Mouse (Mus musculus): Measurements from ENCODE around the gene Sypl. TPM values are rescaled to one million over a fixed set of nuclear protein-coding genes. Genes with fewer than 3 reads are reported as not detected.

Gene Sypl
- polyA plus RNA-seq (2014; fragmentation: Nextera tagmentation; extraction: Ambion mirVana): 66.7 and 79.3 TPM in 2 replicates

GRCm38 (mm10) chr12:32953596-32954215 is at the start of gene Sypl:
Gene Sypl (plus strand): TSS chr12:32953891.
- DNase-seq (ENCODE audit: low spot score) (peak; percentile 99), ATAC-seq (replicated peaks; ENCODE audit: insufficient number of reproducible peaks, low FRiP score, low TSS enrichment, low read depth) (peak; percentile 99)
- under 1% methylated on average over 49 of the region's 52 CpGs for WGBS
- H3K9ac ChIP-seq (replicated peaks; ENCODE audit: low read length): peak within 1 kb of the TSS; percentile 86
- peak within 1 kb of the TSS; percentile 78 for H3K4me3 ChIP-seq (ENCODE audit: low read depth, low read length)
- no peaks in the 10 kb centered on the region for H3K4me1 ChIP-seq (ENCODE audit: control insufficient read depth, insufficient read depth, low read length)
- H3K36me3 ChIP-seq (replicated peaks; ENCODE audit: control insufficient read depth, insufficient read depth, low read depth, low read length): no peaks in the 10 kb centered on the region
- no peaks in the 10 kb centered on the region for H3K9me3 ChIP-seq (replicated peaks; ENCODE audit: control insufficient read depth, low read length)
- no peaks in the 10 kb centered on the region for H3K27me3 ChIP-seq (ENCODE audit: control insufficient read depth, insufficient read depth, low read length)
- peak within 1 kb of the TSS; percentile 71 for H3K4me2 ChIP-seq (ENCODE audit: low read depth, low read length)
- peak within 1 kb of the TSS; percentile 92 for H3K27ac ChIP-seq (replicated peaks; ENCODE audit: low read depth, low read length)

GRCm38 (mm10) chr12:32909686-32910085 is 44.0 kb upstream of the Sypl start:
- H3K9me3 ChIP-seq (replicated peaks; ENCODE audit: control insufficient read depth, low read length): no peaks in the 10 kb centered on the region
- WGBS: 62% methylated on average over 10 of the region's 10 CpGs
- no peak overlapping the region for H3K4me2 ChIP-seq (ENCODE audit: low read depth, low read length)
- H3K9ac ChIP-seq (replicated peaks; ENCODE audit: low read length): no peak overlapping the region
- DNase-seq (ENCODE audit: low spot score): no peak
- ATAC-seq (replicated peaks; ENCODE audit: insufficient number of reproducible peaks, low FRiP score, low TSS enrichment, low read depth): no peak
- H3K4me3 ChIP-seq (ENCODE audit: low read depth, low read length): no peak overlapping the region
- H3K27ac ChIP-seq (replicated peaks; ENCODE audit: low read depth, low read length): no peak overlapping the region
- no peaks in the 10 kb centered on the region for H3K36me3 ChIP-seq (replicated peaks; ENCODE audit: control insufficient read depth, insufficient read depth, low read depth, low read length)
- H3K4me1 ChIP-seq (ENCODE audit: control insufficient read depth, insufficient read depth, low read length): no peaks in the 10 kb centered on the region
- no peaks in the 10 kb centered on the region for H3K27me3 ChIP-seq (ENCODE audit: control insufficient read depth, insufficient read depth, low read length)

GRCm38 (mm10) chr12:32910092-32910491 is 43.6 kb upstream of the Sypl start:
- Histone ChIP-seq H3K9ac (replicated peaks; ENCODE audit: low read length) (no peak overlapping the region), H3K36me3 (replicated peaks; ENCODE audit: control insufficient read depth, insufficient read depth, low read depth, low read length) (no peaks in the 10 kb centered on the region), H3K4me1 (ENCODE audit: control insufficient read depth, insufficient read depth, low read length) (no peaks in the 10 kb centered on the region), H3K4me2 (ENCODE audit: low read depth, low read length) (peak overlapping the region; percentile 10; the same call in 1 of the 2 replicates), H3K27ac (replicated peaks; ENCODE audit: low read depth, low read length) (no peak overlapping the region), H3K27me3 (ENCODE audit: control insufficient read depth, insufficient read depth, low read length) (no peaks in the 10 kb centered on the region), H3K4me3 (ENCODE audit: low read depth, low read length) (no peak overlapping the region), H3K9me3 (replicated peaks; ENCODE audit: control insufficient read depth, low read length) (no peaks in the 10 kb centered on the region)
- 16% methylated on average over 11 of the region's 11 CpGs for WGBS
- peak; percentile 95 for DNase-seq (ENCODE audit: low spot score)
- no peak for ATAC-seq (replicated peaks; ENCODE audit: insufficient number of reproducible peaks, low FRiP score, low TSS enrichment, low read depth)

- H3K9ac ChIP-seq (replicated peaks; ENCODE audit: low read length): no peak overlapping the region
- no peaks in the 10 kb centered on the region for H3K4me1 ChIP-seq (ENCODE audit: control insufficient read depth, insufficient read depth, low read length)
- H3K27ac ChIP-seq (replicated peaks; ENCODE audit: low read depth, low read length): no peak overlapping the region
- ATAC-seq (replicated peaks; ENCODE audit: insufficient number of reproducible peaks, low FRiP score, low TSS enrichment, low read depth): 0 out of 2 replicates have a peak, but pooled peaks have one; percentile 66
- no peaks in the 10 kb centered on the region for H3K9me3 ChIP-seq (replicated peaks; ENCODE audit: control insufficient read depth, low read length)
- H3K36me3 ChIP-seq (replicated peaks; ENCODE audit: control insufficient read depth, insufficient read depth, low read depth, low read length): no peaks in the 10 kb centered on the region
- H3K27me3 ChIP-seq (ENCODE audit: control insufficient read depth, insufficient read depth, low read length): no peaks in the 10 kb centered on the region
- peak overlapping the region; percentile 10; the same call in 1 of the 2 replicates for H3K4me2 ChIP-seq (ENCODE audit: low read depth, low read length)
- H3K4me3 ChIP-seq (ENCODE audit: low read depth, low read length): no peak overlapping the region
- DNase-seq (ENCODE audit: low spot score): peak; percentile 85
- 36% methylated on average over 15 of the region's 15 CpGs for WGBS
These were observed 43.0 kb upstream of the Sypl start for GRCm38 (mm10) chr12:32910560-32911194.

- Histone ChIP-seq H3K36me3 (replicated peaks; ENCODE audit: control insufficient read depth, insufficient read depth, low read depth, low read length) (no peaks in the 10 kb centered on the region), H3K4me3 (ENCODE audit: low read depth, low read length) (no peak overlapping the region), H3K9ac (replicated peaks; ENCODE audit: low read length) (no peak overlapping the region), H3K27ac (replicated peaks; ENCODE audit: low read depth, low read length) (no peak overlapping the region), H3K4me1 (ENCODE audit: control insufficient read depth, insufficient read depth, low read length) (no peaks in the 10 kb centered on the region), H3K9me3 (replicated peaks; ENCODE audit: control insufficient read depth, low read length) (no peaks in the 10 kb centered on the region), H3K4me2 (ENCODE audit: low read depth, low read length) (no peak overlapping the region), H3K27me3 (ENCODE audit: control insufficient read depth, insufficient read depth, low read length) (no peaks in the 10 kb centered on the region)
- WGBS: 29% methylated on average over 4 of the region's 4 CpGs
- ATAC-seq (replicated peaks; ENCODE audit: insufficient number of reproducible peaks, low FRiP score, low TSS enrichment, low read depth) (no peak), DNase-seq (ENCODE audit: low spot score) (no peak)
These were observed 42.1 kb upstream of the Sypl start for GRCm38 (mm10) chr12:32911569-32911968.

GRCm38 (mm10) chr12:32912772-32913171 is 40.9 kb upstream of the Sypl start:
- H3K27me3 ChIP-seq (ENCODE audit: control insufficient read depth, insufficient read depth, low read length): no peaks in the 10 kb centered on the region
- DNase-seq (ENCODE audit: low spot score) (no peak), ATAC-seq (replicated peaks; ENCODE audit: insufficient number of reproducible peaks, low FRiP score, low TSS enrichment, low read depth) (no peak)
- H3K36me3 ChIP-seq (replicated peaks; ENCODE audit: control insufficient read depth, insufficient read depth, low read depth, low read length): no peaks in the 10 kb centered on the region
- no peak overlapping the region for H3K9ac ChIP-seq (replicated peaks; ENCODE audit: low read length)
- H3K27ac ChIP-seq (replicated peaks; ENCODE audit: low read depth, low read length): no peak overlapping the region
- WGBS: 82% methylated on average over 5 of the region's 5 CpGs
- H3K4me2 ChIP-seq (ENCODE audit: low read depth, low read length): no peak overlapping the region
- no peaks in the 10 kb centered on the region for H3K9me3 ChIP-seq (replicated peaks; ENCODE audit: control insufficient read depth, low read length)
- no peak overlapping the region for H3K4me3 ChIP-seq (ENCODE audit: low read depth, low read length)
- H3K4me1 ChIP-seq (ENCODE audit: control insufficient read depth, insufficient read depth, low read length): no peaks in the 10 kb centered on the region

- DNase-seq (ENCODE audit: low spot score) (no peak), ATAC-seq (replicated peaks; ENCODE audit: insufficient number of reproducible peaks, low FRiP score, low TSS enrichment, low read depth) (no peak)
- Histone ChIP-seq H3K4me2 (ENCODE audit: low read depth, low read length) (no peak overlapping the region), H3K4me3 (ENCODE audit: low read depth, low read length) (no peak overlapping the region), H3K4me1 (ENCODE audit: control insufficient read depth, insufficient read depth, low read length) (no peaks in the 10 kb centered on the region), H3K9me3 (replicated peaks; ENCODE audit: control insufficient read depth, low read length) (no peaks in the 10 kb centered on the region), H3K27ac (replicated peaks; ENCODE audit: low read depth, low read length) (no peak overlapping the region), H3K36me3 (replicated peaks; ENCODE audit: control insufficient read depth, insufficient read depth, low read depth, low read length) (no peaks in the 10 kb centered on the region), H3K9ac (replicated peaks; ENCODE audit: low read length) (no peak overlapping the region), H3K27me3 (ENCODE audit: control insufficient read depth, insufficient read depth, low read length) (no peaks in the 10 kb centered on the region)
- WGBS: 57% methylated on average over 7 of the region's 7 CpGs
These were observed 35.0 kb upstream of the Sypl start for GRCm38 (mm10) chr12:32918683-32919082.

GRCm38 (mm10) chr12:32919091-32919490 is 34.6 kb upstream of the Sypl start:
- no peaks in the 10 kb centered on the region for H3K9me3 ChIP-seq (replicated peaks; ENCODE audit: control insufficient read depth, low read length)
- H3K9ac ChIP-seq (replicated peaks; ENCODE audit: low read length): no peak overlapping the region
- no peaks in the 10 kb centered on the region for H3K27me3 ChIP-seq (ENCODE audit: control insufficient read depth, insufficient read depth, low read length)
- H3K4me1 ChIP-seq (ENCODE audit: control insufficient read depth, insufficient read depth, low read length): no peaks in the 10 kb centered on the region
- H3K4me2 ChIP-seq (ENCODE audit: low read depth, low read length): no peak overlapping the region
- H3K4me3 ChIP-seq (ENCODE audit: low read depth, low read length): no peak overlapping the region
- 9% methylated on average over 3 of the region's 3 CpGs for WGBS
- DNase-seq (ENCODE audit: low spot score): no peak
- no peak overlapping the region for H3K27ac ChIP-seq (replicated peaks; ENCODE audit: low read depth, low read length)
- no peaks in the 10 kb centered on the region for H3K36me3 ChIP-seq (replicated peaks; ENCODE audit: control insufficient read depth, insufficient read depth, low read depth, low read length)
- ATAC-seq (replicated peaks; ENCODE audit: insufficient number of reproducible peaks, low FRiP score, low TSS enrichment, low read depth): no peak
